Mouse (Mus musculus) olfactory bulb, adult 2 months (tissue): Measurements from ENCODE around the gene Rfx2.

Experiments used
- CTCF ChIP-seq: fragments of 200-500 bp; IDR thresholded peaks from 2 replicates; pipeline ENCODE4 v1.5.1; 2012; ENCODE audit warnings: low read depth, mild to moderate bottlenecking, low read length, moderate library complexity; ENCODE audit not compliant: insufficient read depth
- POLR2A ChIP-seq: fragments of 200-500 bp; IDR thresholded peaks from 2 replicates; pipeline ENCODE4 v1.6.1; 2012; ENCODE audit warnings: mild to moderate bottlenecking, low read depth, low read length, moderate library complexity; ENCODE audit not compliant: insufficient read depth

GRCm38 (mm10) chr17:56814316-56815056, 16.3 kb downstream of the Rfx2 start:
- no peak for TF ChIP-seq CTCF
- no peak for TF ChIP-seq POLR2A
